Mouse (Mus musculus) c-Kit-positive CD71-negative TER-119-negative erythroid progenitor cells, embryonic 14.5 days (primary cell): Measurements from ENCODE around the gene Abhd17a.

ENCODE experiments used
- DNase-seq: peaks from one replicate; pipeline ENCODE4 v3.0.0-alpha.2; 2013; ENCODE audit warnings: low read depth

The Abhd17a gene

GRCm38 (mm10) chr10:80576351-80577194, 13.6 kb downstream of the Abhd17a start:
- DNase-seq = no peak

- no peak for DNase-seq
These were observed 14.2 kb downstream of the Abhd17a start for GRCm38 (mm10) chr10:80575925-80576324.

- DNase-seq = no peak
These were observed 15.2 kb downstream of the Abhd17a start for GRCm38 (mm10) chr10:80574896-80575295.

GRCm38 (mm10) chr10:80573944-80574343, 16.2 kb downstream of the Abhd17a start:
- no peak for DNase-seq

GRCm38 (mm10) chr10:80572477-80572876, 17.7 kb downstream of the Abhd17a start:
- no peak for DNase-seq

- DNase-seq = no peak
These were observed 19.0 kb downstream of the Abhd17a start for GRCm38 (mm10) chr10:80570871-80571836.

GRCm38 (mm10) chr10:80570419-80570818, 19.7 kb downstream of the Abhd17a start:
- no peak for DNase-seq

GRCm38 (mm10) chr10:80569664-80570066, 20.5 kb downstream of the Abhd17a start:
- no peak for DNase-seq

GRCm38 (mm10) chr10:80568876-80569275, 21.3 kb downstream of the Abhd17a start:
- no peak for DNase-seq

- DNase-seq = peak; percentile 82
These were observed 23.6 kb downstream of the Abhd17a start for GRCm38 (mm10) chr10:80566375-80567092.

- DNase-seq = peak; percentile 97
These were observed 28.8 kb downstream of the Abhd17a start, which contains the start of gene Rexo1 for GRCm38 (mm10) chr10:80561116-80561944. Gene Rexo1 (minus strand): TSS chr10:80561560.

- no peak for DNase-seq
These were observed 29.5 kb downstream of the Abhd17a start for GRCm38 (mm10) chr10:80560621-80561020.

- no peak for DNase-seq
These were observed 30.7 kb downstream of the Abhd17a start for GRCm38 (mm10) chr10:80559431-80559830.

GRCm38 (mm10) chr10:80557346-80557965, 32.7 kb downstream of the Abhd17a start:
- no peak for DNase-seq

- no peak for DNase-seq
These were observed 36.1 kb downstream of the Abhd17a start for GRCm38 (mm10) chr10:80553997-80554396.

- DNase-seq = no peak
These were observed 36.6 kb downstream of the Abhd17a start for GRCm38 (mm10) chr10:80553575-80553974.

- DNase-seq = no peak
These were observed 37.8 kb downstream of the Abhd17a start for GRCm38 (mm10) chr10:80552364-80552763.

- no peak for DNase-seq
These were observed 40.9 kb downstream of the Abhd17a start for GRCm38 (mm10) chr10:80549279-80549678.

- DNase-seq = no peak
These were observed 41.6 kb downstream of the Abhd17a start for GRCm38 (mm10) chr10:80548428-80549006.

- no peak for DNase-seq
These were observed 42.6 kb downstream of the Abhd17a start for GRCm38 (mm10) chr10:80547539-80547938.
